Mouse (Mus musculus): Measurements from ENCODE around the gene Prdm1. TPM values are rescaled to one million over a fixed set of nuclear protein-coding genes. Genes with fewer than 3 reads are reported as not detected.
A peak's percentile ranks its signal among the peaks of the same experiment; 100 is the strongest.

The Prdm1 gene
- polyA plus RNA-seq, 1 experiment from 2014 or later, result 5.5 TPM

DNA sequence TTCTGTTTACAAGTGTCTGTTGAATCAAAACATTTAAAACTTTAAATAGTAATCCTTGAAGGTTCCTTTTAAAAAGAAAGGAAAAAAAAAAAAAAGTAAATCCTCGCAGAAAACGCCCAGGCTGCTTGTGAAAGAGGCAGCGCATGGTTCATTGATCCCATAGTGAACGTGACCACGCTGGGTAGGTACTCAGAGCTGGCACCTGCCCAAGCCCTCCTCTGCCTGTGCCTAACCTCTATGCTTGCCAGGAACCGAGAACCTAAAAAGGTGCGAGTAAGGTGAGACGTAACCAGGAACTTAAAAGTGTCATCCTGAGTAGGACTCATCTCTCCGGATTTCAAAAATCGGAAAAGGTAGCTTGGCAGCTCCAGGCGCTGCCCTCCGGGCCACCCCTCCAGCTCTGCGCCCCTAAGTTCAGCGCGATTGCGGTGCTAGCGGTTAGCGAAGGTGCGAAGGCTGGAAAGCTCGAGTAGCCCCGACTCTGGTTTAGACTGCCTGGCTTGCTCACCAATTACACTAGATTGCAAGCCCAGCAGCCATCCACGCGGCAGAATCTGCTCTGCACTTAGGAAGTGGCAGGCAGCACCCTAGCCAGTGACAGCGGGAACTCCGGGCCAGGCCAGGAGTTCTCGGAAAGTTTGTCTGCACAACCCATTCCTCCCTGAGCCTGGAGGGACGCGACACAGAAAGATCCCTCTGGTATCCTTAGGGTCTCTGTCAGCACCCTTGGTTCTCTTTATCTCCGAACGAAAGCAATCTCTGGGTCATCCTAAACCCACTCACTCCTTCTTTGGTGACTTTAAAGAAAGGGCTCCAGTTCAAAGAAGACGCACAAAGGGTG lies 1.3 kb downstream of the Prdm1 start:
- peak overlapping the region; percentile 61 for H3K4me2 ChIP-seq
- peak overlapping the region; percentile 32 for H3K4me3 ChIP-seq (replicated peaks)
- no peaks in the 10 kb centered on the region for H3K9me3 ChIP-seq
- H3K9ac ChIP-seq (replicated peaks), result peak overlapping the region; percentile 45
- H3K4me1 ChIP-seq (replicated peaks), result peaks cover 16% of the 10 kb centered on the region
- 2% methylated on average over 31 of the region's 31 CpGs for WGBS
- no peak for ATAC-seq (ENCODE audit: insufficient number of reproducible peaks, insufficient read depth, low FRiP score, low TSS enrichment, low read depth)
- no peak overlapping the region for H3K27ac ChIP-seq
- no peaks in the 10 kb centered on the region for H3K36me3 ChIP-seq
- H3K27me3 ChIP-seq, result peaks cover 26% of the 10 kb centered on the region

DNA sequence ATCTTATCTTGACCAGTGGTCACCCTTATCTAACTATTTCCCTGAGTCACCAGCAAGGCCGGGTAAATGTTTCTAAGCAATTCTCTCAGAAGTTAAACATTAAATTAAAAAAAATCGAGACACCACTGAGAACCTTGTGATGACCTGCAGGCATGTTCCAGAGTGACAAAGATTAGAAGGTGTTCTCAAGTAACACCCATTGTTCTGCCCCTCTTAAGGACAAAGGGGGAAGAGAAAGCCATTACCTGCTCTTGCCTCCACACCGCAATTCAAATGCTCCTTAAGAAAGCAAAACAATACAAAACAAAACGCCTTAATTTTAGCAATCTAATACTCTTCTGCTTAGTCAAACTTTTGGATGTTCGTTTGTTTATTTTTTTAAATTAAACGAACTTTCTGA lies 8.1 kb downstream of the Prdm1 start:
- 57% methylated on average over 6 of the region's 6 CpGs for WGBS
- H3K27me3 ChIP-seq, result 0 out of 2 replicates have a peak, but pooled peaks cover 3% of the 10 kb centered on the region
- 0 out of 2 replicates have a peak, but pooled peaks cover 5% of the 10 kb centered on the region for H3K4me1 ChIP-seq (replicated peaks)
- no peak for ATAC-seq (ENCODE audit: insufficient number of reproducible peaks, insufficient read depth, low FRiP score, low TSS enrichment, low read depth)
- H3K9ac ChIP-seq (replicated peaks), result no peak overlapping the region
- no peak overlapping the region for H3K27ac ChIP-seq
- no peaks in the 10 kb centered on the region for H3K9me3 ChIP-seq
- no peak overlapping the region for H3K4me3 ChIP-seq (replicated peaks)
- H3K36me3 ChIP-seq, result no peaks in the 10 kb centered on the region
- H3K4me2 ChIP-seq, result no peak overlapping the region

DNA sequence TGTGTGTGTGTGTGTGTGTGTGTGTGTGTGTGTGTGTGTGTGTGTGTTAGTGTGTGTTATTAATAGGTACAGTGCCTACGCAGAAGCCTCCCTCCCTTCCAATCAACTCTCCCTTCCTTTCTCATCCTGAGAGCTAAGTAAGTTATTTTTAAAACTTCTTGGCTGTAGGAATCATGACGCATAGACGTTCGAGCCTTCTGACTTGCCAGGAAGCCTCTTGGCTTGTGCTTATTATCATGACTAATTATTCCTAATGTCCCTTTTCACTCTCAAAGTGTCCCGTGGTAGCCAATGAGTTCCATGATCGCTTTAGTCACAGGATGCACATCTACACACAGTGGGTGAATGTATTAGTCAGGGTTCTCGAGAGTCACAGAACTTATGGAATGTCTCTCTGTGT lies 9.7 kb downstream of the Prdm1 start:
- Histone ChIP-seq H3K36me3 (no peaks in the 10 kb centered on the region), H3K9ac (replicated peaks) (no peak overlapping the region), H3K27ac (no peak overlapping the region), H3K4me2 (no peak overlapping the region), H3K9me3 (no peaks in the 10 kb centered on the region), H3K27me3 (0 out of 2 replicates have a peak, but pooled peaks cover 3% of the 10 kb centered on the region), H3K4me1 (replicated peaks) (0 out of 2 replicates have a peak, but pooled peaks cover 5% of the 10 kb centered on the region), H3K4me3 (replicated peaks) (no peak overlapping the region)
- WGBS, result 85% methylated on average over 7 of the region's 7 CpGs
- ATAC-seq (ENCODE audit: insufficient number of reproducible peaks, insufficient read depth, low FRiP score, low TSS enrichment, low read depth), result no peak

DNA sequence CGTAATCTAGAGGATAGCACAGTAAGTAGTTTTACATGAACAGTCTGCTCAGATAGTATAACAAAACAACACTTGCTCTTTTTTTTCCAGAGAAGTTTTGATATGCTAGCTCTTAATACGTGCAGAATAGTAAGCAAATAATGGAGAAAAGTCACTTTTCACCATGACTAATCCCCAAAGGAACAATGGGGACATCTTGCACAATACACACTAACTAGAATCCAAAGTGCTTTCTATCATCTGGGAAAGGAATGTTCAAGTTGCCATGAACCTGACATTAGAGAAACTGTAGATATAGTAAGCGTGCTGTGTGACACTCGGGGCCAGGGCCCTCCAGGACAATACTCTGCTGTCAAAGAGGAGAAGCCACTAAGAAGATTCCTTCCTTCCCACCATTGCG lies 15.2 kb downstream of the Prdm1 start:
- Histone ChIP-seq H3K27ac (no peak overlapping the region), H3K4me3 (replicated peaks) (no peak overlapping the region), H3K4me1 (replicated peaks) (0 out of 2 replicates have a peak, but pooled peaks cover 5% of the 10 kb centered on the region), H3K36me3 (no peaks in the 10 kb centered on the region), H3K4me2 (no peak overlapping the region), H3K9me3 (no peaks in the 10 kb centered on the region), H3K9ac (replicated peaks) (no peak overlapping the region), H3K27me3 (no peaks in the 10 kb centered on the region)
- 92% methylated on average over 5 of the region's 5 CpGs for WGBS
- ATAC-seq (ENCODE audit: insufficient number of reproducible peaks, insufficient read depth, low FRiP score, low TSS enrichment, low read depth), result no peak

DNA sequence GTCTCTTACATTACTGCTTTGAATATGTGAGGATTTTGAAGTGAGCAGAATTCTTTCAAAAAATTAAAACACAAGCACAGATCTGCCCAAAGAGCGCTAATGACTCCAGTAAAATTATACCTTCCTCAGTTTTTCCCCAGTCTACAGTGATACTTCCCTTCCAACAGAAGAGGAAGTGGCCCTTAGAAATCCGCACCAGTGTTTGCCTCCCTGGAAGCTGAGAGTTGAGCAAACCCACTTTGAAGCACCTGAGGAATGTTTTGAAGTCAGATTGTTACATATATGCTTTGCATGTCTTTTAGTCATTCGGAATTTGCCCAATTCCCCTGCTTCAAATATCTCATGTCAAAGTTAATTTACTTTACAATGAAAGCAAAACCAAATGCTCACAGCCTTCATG lies 17.3 kb downstream of the Prdm1 start:
- Histone ChIP-seq H3K27ac (no peak overlapping the region), H3K36me3 (no peaks in the 10 kb centered on the region), H3K4me1 (replicated peaks) (peaks cover 9% of the 10 kb centered on the region), H3K9me3 (no peaks in the 10 kb centered on the region), H3K4me2 (no peak overlapping the region), H3K9ac (replicated peaks) (no peak overlapping the region), H3K4me3 (replicated peaks) (no peak overlapping the region), H3K27me3 (no peaks in the 10 kb centered on the region)
- 83% methylated on average over 3 of the region's 3 CpGs for WGBS
- ATAC-seq (ENCODE audit: insufficient number of reproducible peaks, insufficient read depth, low FRiP score, low TSS enrichment, low read depth), result no peak

DNA sequence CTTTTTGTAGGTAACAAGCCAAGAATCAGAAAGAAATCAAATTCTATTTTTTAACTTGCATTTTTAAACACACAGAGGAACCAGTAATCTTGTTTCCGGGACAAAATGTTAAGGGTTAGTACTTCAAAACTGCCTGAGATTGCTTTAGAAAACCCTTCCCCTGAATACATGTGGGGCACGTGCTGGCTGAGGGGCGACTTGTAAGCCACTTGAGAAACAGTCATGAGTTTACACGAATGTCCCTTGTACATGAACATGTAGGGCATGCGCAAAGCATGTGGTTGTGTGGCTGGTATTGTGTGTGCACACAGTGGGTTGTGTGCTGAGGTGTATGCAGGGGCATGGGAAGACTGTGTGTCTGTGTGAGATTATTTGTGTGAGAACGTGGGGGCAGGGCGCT lies 19.7 kb downstream of the Prdm1 start:
- ATAC-seq (ENCODE audit: insufficient number of reproducible peaks, insufficient read depth, low FRiP score, low TSS enrichment, low read depth), result no peak
- Histone ChIP-seq H3K27ac (no peak overlapping the region), H3K27me3 (no peaks in the 10 kb centered on the region), H3K9me3 (no peaks in the 10 kb centered on the region), H3K4me2 (no peak overlapping the region), H3K4me1 (replicated peaks) (peaks cover 9% of the 10 kb centered on the region), H3K9ac (replicated peaks) (no peak overlapping the region), H3K4me3 (replicated peaks) (no peak overlapping the region), H3K36me3 (no peaks in the 10 kb centered on the region)
- WGBS, result 88% methylated on average over 7 of the region's 7 CpGs

DNA sequence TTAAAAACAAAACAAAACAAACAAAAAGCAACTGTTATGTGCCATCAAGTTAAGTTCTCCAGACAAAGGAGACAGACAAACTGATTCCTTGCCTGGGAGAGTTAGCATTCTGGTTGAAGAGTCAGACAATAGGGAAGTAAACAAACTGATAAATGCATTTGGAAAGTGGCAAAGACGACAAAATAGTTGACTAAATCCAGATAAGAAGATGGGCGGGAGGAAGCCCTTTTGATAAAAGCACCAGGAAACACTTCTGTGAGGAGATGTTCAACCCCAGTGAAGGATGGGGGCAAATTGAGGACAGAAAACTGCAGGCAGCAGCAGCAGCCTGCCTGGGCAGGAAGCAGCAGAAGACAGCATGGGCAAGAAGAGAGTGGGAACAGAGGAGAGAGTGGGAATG lies 20.3 kb downstream of the Prdm1 start:
- no peak overlapping the region for H3K4me2 ChIP-seq
- H3K36me3 ChIP-seq, result no peaks in the 10 kb centered on the region
- H3K9ac ChIP-seq (replicated peaks), result no peak overlapping the region
- H3K27ac ChIP-seq, result no peak overlapping the region
- H3K27me3 ChIP-seq, result no peaks in the 10 kb centered on the region
- ATAC-seq (ENCODE audit: insufficient number of reproducible peaks, insufficient read depth, low FRiP score, low TSS enrichment, low read depth), result no peak
- no peaks in the 10 kb centered on the region for H3K9me3 ChIP-seq
- 53% methylated on average over 2 of the region's 2 CpGs for WGBS
- peaks cover 9% of the 10 kb centered on the region for H3K4me1 ChIP-seq (replicated peaks)
- H3K4me3 ChIP-seq (replicated peaks), result no peak overlapping the region

DNA sequence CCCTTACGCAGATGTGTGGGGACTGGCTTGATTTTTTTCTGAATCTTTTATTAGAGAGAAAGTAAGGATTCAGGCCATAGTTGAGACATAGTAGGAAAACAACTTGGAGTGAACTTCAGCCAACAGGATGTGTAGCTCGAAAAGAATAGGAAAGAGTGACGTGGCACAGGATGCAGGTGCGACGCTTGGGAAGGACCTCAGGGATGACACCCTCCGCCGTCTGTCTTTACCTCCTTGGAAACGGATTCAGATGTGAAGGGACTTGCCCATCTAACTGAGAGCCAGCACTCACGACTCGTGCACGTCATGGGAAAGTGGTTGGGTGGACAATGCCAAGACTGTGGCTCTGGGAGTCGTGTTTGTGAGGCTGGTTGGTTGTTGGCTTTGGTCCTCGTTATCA lies 25.4 kb downstream of the Prdm1 start:
- H3K4me3 ChIP-seq (replicated peaks), result no peak overlapping the region
- H3K4me1 ChIP-seq (replicated peaks), result peaks cover 19% of the 10 kb centered on the region
- H3K27me3 ChIP-seq, result no peaks in the 10 kb centered on the region
- no peak overlapping the region for H3K9ac ChIP-seq (replicated peaks)
- WGBS, result 78% methylated on average over 13 of the region's 13 CpGs
- no peak for ATAC-seq (ENCODE audit: insufficient number of reproducible peaks, insufficient read depth, low FRiP score, low TSS enrichment, low read depth)
- H3K4me2 ChIP-seq, result no peak overlapping the region
- no peaks in the 10 kb centered on the region for H3K9me3 ChIP-seq
- no peak overlapping the region for H3K27ac ChIP-seq
- H3K36me3 ChIP-seq, result no peaks in the 10 kb centered on the region

DNA sequence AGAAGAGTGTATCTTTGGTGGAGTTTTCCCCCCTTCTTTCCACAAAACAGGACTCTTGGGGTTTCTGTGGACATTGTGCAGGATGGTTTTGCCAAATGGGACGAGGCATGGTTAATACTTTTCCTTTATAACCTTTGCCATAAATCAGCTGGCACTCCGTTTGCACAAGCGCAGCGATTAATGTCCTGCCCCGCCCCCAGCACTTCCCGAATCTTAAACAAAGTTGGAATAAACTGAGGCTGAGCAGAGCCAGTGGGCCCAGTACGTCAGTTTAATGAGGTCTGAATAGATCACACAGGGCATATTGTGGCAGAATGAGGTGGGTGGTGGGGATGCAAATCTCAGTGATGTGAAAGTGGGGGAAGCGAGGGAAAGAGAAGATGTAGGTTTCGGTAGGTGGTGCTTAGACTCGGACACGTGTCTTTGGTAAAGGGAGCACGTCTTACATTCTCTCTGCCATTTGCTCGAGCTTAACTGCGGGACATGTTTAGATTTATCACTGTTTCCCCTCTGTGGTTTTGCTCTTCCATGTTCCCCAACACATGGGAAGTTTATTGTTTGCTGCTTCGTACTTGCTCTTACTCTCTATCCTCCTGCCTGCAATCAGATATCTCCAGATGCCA lies 28.3 kb downstream of the Prdm1 start:
- no peaks in the 10 kb centered on the region for H3K36me3 ChIP-seq
- no peak for ATAC-seq (ENCODE audit: insufficient number of reproducible peaks, insufficient read depth, low FRiP score, low TSS enrichment, low read depth)
- no peak overlapping the region for H3K27ac ChIP-seq
- no peaks in the 10 kb centered on the region for H3K9me3 ChIP-seq
- peak overlapping the region; percentile 58 for H3K4me2 ChIP-seq
- H3K4me1 ChIP-seq (replicated peaks), result peaks cover 10% of the 10 kb centered on the region
- H3K9ac ChIP-seq (replicated peaks), result no peak overlapping the region
- 16% methylated on average over 15 of the region's 15 CpGs for WGBS
- peak overlapping the region; percentile 27 for H3K4me3 ChIP-seq (replicated peaks)
- no peaks in the 10 kb centered on the region for H3K27me3 ChIP-seq

DNA sequence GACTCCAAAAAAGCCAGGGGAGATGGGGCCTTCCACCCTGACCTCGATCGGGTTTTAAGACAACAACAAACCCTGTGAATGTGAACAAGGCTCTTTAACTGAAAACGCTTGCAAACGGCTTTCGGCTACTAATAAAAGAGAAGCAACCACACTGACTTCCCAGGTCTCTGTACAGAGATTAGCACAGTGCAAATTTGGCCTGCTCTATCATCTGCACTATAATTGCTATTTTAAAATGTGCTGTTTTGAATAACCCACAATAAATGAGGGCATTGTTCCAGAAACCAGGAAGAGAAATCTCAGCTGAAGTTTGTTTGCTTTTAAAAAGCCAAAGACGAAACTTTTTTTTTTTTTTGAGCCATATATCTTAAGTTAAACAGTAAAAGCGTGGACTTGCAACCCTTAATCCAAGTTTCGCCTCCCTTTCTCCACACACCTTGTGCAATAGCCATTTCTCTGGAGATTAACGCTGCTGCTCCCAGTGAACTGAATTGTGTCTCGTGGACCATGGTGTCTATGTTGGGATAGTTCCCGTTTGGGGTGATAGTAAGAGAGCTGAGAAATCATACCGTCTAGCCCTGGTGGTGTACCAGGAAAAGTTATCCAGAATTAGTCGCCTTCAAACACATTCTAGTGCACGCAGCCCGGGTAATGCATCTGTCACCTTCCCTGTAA lies 34.3 kb downstream of the Prdm1 start:
- no peak for ATAC-seq (ENCODE audit: insufficient number of reproducible peaks, insufficient read depth, low FRiP score, low TSS enrichment, low read depth)
- Histone ChIP-seq H3K9me3 (no peaks in the 10 kb centered on the region), H3K36me3 (no peaks in the 10 kb centered on the region), H3K9ac (replicated peaks) (no peak overlapping the region), H3K4me3 (replicated peaks) (no peak overlapping the region), H3K4me2 (no peak overlapping the region), H3K27ac (no peak overlapping the region), H3K4me1 (replicated peaks) (peaks cover 14% of the 10 kb centered on the region), H3K27me3 (0 out of 2 replicates have a peak, but pooled peaks cover 7% of the 10 kb centered on the region)
- WGBS, result 55% methylated on average over 15 of the region's 15 CpGs

DNA sequence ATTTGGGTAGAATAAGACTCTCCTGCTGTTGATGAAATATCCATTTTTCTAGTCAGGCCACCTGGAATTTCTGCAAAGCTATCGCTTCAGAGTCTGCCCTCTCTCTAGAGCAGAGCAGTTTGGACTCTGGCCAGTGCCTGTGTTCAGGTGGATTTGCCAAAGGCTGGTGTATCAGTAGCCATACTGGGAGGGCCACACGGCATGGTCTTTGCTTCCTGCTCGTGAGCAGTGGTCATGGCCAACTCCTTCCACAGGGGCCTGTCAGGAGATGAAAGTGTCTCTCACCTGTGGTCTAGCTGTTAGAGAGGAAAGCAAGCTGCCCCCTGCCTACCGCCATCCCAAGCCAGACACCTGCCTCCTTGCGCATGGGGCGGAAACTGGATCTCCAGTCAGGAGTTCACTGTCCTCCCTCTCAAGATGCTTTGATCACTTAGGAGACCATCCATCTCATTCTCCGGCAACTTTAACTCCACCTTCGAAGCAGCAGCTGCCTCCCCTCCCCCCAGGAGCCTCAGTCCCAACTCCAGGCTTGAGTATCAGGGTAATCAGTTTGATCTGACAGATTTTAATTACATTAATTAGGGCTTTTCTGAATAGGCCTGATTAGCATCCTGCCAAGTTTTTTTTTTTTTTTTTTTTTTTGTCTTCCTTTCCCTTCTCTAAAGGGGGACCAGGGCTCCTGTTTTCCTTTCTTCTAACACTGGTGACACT lies 35.3 kb downstream of the Prdm1 start:
- Histone ChIP-seq H3K9me3 (no peaks in the 10 kb centered on the region), H3K36me3 (no peaks in the 10 kb centered on the region), H3K27me3 (0 out of 2 replicates have a peak, but pooled peaks cover 7% of the 10 kb centered on the region), H3K27ac (no peak overlapping the region), H3K9ac (replicated peaks) (no peak overlapping the region; the same call in 1 of the 2 replicates), H3K4me3 (replicated peaks) (no peak overlapping the region), H3K4me2 (no peak overlapping the region), H3K4me1 (replicated peaks) (peaks cover 14% of the 10 kb centered on the region)
- no peak for ATAC-seq (ENCODE audit: insufficient number of reproducible peaks, insufficient read depth, low FRiP score, low TSS enrichment, low read depth)
- 39% methylated on average over 8 of the region's 8 CpGs for WGBS
